ENCODE assay signal across 11 mouse cellular contexts in the genomic region with DNA sequence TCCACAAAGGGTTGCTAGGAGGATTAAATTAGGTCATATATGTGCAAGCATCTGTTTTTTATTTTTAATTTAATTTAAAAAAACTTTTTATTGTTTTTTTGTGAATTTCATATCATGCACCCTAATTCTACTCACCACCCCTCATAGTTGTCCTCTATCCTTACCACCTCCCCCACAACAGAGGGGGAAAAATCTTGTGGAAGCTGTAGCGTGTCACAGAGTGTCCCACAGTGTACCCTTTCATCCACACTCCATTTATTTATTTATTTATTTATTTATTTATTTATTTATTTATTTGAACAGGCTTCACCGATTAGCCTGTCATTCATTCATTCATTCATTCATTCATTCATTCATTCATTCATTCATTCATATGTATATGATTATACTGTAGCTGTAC.
"Had no signal": no experiment of that assay in that cellular context is flagged by ENCODE, and none has a peak within 500 bp of the region (broad histone marks: within the 10 kb centered on the region; RNA-seq: fewer than 3 reads in every experiment).

No protein-coding gene starts in this region.

- H3K27ac ChIP-seq: left cerebral cortex, adult 2 months; liver, embryonic 13.5 days had no signal

- H3K4me1 ChIP-seq: liver, embryonic 13.5 days had no signal

- H3K9ac ChIP-seq: liver, embryonic 13.5 days had no signal

- H3K9me3 ChIP-seq: liver, embryonic 13.5 days had no signal

- ATAC-seq: intestine, postnatal 0 days had no signal

- H3K4me2 ChIP-seq: liver, embryonic 13.5 days had no signal

- H3K36me3 ChIP-seq: liver, embryonic 13.5 days had no signal

- DNase-seq: kidney, adult 2 months; kidney, postnatal 25 days; layer of hippocampus, postnatal 36 days; liver, embryonic 13.5 days; lung, adult 2 months; lung, postnatal 14 days; lung, postnatal 4 days; thymus, adult 18-20 months; thymus, postnatal 36 days had no signal

- H3K4me3 ChIP-seq: left cerebral cortex, adult 2 months; liver, embryonic 13.5 days had no signal

- H3K27me3 ChIP-seq: liver, embryonic 13.5 days had no signal
